Mouse (Mus musculus) embryo, embryonic 10.5 days (tissue): ENCODE measurements at regions not wholly inside any gene's neighbourhood (a gene's known extent, or its start where the extent isn't known, plus 50 kb on each side); places are given as distances from the start of the nearest gene placed in this dataset.
"Not testable (repeated sequence)": the region's sequence is repeated elsewhere in the genome, so short reads cannot be mapped to it uniquely, and the experiment has no call there.

Source experiments
- DNase-seq: peaks from one replicate; pipeline ENCODE4 v3.0.0-alpha.2; 2015; ENCODE audit warnings: low spot score

GRCm38 (mm10) chr13:81013953-81014352 lies 130.8 kb downstream of the Arrdc3 start:
- DNase-seq, result no peak

DNA sequence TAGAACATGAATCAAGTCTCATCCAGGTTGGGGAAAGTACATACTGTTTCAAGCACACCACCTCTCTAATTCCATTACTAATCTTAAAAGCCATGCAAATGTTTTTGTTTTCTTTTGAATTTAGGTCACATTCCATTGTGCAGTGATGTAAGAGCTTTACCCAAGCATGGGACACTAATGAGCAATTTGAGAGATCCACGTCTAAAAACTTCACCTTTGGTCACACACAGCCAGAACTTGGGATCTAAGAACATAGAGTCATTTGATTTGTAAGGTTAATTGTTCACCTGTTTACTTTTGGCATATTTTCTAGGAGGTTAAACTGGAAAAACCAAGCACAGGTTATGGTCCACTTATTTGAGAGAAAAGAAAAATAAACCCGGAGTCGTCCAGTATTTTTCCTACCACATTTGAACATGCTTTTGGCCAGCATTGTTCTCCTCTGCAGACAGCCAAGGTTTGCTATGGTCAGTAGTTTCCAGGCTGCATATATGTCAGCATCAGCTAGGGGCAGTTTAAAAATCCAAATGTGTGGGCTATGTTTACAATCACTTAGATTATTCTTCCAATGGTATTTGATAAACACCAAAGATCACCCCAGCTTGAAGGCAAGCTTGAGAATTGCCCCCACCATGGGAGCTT lies 137.0 kb downstream of the Arrdc3 start:
- DNase-seq, result no peak

GRCm38 (mm10) chr13:81020811-81021210 lies 137.6 kb downstream of the Arrdc3 start:
- DNase-seq, result no peak

GRCm38 (mm10) chr13:81022410-81022809 lies 139.2 kb downstream of the Arrdc3 start:
- DNase-seq, result no peak

DNA sequence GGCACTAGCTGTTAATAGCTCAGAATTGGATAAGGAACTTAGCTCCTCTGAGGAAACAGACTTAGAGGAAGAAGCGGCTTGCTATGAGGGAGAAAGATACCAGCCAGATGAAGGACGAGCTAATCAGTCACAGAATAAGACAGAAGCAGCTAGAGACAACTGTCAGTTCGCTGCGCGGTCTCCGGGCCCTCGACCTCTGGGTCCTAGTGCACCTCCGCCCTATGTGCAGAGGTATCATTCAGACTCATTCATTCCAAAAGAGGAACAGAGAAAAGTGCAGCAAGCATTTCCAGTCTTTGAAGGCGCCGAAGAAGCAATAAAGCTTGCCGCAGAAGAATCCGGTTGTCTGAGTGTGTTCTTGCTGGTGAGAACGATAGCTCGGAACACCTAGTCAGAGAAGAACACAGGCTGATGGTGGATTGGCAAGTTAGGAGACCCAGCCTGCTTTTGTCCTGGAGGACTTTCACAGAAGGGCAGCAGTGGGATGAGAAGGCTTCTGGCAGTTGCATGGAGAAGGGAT lies 142.1 kb downstream of the Arrdc3 start:
- DNase-seq, result not testable (repeated sequence)

DNA sequence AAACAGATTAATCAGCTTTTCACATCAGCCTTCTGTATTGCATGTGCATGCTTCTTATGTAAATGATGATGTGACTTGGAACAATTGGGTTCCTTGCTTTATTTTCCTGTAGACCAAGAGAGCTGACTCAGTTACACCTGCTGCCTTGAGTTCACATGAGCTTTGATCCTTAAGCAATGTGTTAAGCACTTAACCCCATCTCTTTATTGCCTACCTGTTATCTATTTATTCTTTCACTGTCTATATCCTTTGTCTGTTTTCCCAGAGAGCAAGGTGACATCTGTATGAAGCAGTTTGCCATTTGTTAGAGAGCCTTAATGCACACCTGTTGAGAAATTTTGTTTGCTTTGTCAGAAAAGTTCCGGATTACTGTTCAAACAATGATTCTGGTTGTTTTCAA lies 154.1 kb downstream of the Arrdc3 start:
- no peak for DNase-seq

GRCm38 (mm10) chr13:81038736-81039135 lies 155.6 kb downstream of the Arrdc3 start:
- no peak for DNase-seq

DNA sequence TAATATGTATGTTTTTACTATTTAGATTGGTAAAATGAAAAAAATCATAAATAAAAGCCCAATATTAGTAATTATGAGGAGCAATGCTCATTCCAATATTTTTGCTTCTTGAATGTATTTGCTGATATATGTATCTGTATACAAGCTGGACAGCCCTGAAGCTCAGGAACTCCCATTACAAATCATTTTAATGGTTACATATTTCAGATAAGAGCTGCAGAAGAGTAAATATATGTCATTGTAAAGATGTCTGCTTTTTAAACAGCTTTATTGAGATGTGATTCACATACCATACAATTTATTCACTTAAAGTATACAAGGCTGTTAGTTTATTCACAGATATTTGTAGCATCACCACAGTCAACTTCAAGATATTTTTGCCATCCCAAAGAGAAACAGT lies 157.3 kb downstream of the Arrdc3 start:
- DNase-seq, result no peak

DNA sequence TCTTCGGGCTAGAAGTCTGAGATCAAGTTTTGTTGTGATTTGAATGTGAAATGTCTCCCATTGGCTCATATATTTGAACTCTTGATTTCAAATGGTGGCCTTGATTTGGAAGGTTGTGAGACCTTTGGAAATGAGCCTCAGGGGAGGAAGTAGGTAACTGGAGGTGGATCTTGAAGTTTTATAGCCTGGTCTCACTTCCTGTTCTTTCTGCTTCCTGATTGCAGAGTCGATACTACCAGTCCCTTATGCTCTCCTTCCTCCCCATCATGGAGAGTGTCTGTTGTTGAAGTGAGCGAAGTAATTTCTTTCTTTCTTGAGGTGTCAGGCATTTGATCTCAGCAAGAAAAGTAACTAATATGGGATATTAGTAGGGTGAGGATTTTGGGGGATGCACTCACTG lies 158.5 kb downstream of the Arrdc3 start:
- no peak for DNase-seq
